Mouse (Mus musculus) naive thymus-derived CD4-positive, alpha-beta T cell, adult 2 months (primary cell): ENCODE data around the gene Aqp5.

ENCODE experiments used
- DNase-seq: peaks from one replicate; pipeline ENCODE4 v3.0.0-alpha.2; 2011; ENCODE audit warnings: low read depth

Aqp5 gene

DNA sequence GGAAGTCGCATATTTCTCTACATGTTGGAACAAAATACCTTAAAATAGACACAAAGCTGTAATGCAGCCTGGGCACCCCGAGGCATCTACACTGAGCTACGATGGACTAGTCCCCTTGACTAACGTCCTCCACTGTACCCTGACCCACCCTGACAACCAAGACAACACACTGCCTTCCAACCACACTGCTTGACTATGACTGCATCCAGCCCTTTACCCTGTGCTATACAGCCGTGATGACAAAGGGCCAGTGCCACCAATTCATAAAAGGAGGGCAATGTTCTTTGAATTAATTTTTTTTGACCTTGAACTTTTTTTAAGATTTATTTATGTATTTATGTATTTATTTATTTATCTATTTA is 47.5 kb downstream of the Aqp5 start:
- DNase-seq: no peak

DNA sequence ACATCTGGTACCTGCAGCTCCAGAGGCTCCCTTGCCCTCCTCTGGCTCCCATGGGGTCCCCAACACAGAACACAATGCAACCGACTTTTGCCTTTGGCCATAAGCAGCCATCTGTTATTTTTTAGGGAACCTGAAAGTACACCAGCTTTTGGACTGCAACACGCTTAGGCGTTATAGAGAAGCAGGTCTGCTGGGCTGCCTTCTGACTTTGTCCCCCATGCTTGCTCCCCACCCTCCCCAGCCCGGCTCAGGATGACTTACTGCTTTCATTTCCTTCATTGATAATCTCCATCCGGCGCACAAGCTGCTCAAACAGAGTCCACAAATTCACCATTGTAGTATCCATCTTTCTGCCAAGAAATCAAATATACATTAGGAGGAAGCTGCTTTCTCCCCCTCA is 52.0 kb downstream of the Aqp5 start:
- DNase-seq: no peak

DNA sequence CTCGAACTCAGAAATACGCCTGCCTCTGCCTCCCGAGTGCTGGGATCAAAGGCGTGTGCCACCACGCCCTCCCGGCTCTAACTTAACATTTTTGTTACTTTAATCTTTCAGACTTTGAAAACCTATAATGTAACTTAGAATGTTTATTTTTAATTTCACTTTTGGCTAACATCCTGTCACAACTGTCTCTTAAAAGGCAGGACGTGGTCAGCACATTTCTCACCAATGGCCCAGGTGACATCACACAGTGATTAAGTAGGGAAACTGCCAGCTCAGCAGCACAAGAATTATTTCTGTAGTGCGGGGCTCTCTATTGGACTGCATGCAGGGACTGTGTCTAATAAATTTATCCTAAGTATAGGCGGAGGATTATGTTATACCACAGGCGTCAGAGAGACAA is 53.2 kb downstream of the Aqp5 start:
- peak; percentile 26 for DNase-seq
